Mouse (Mus musculus): ENCODE results near the gene Fbxo11. TPM values are rescaled to one million over a fixed set of nuclear protein-coding genes. Genes with fewer than 3 reads are reported as not detected.
A peak's percentile ranks its signal among the peaks of the same experiment; 100 is the strongest.

Gene Fbxo11
- total and polyA plus RNA-seq, 2 experiments from 2014 or later, result 27.7 to 48.5 TPM

GRCm38 (mm10) chr17:88107708-88108107 is 42.6 kb upstream of the Fbxo11 start:
- WGBS, result 79% methylated on average over 4 of the region's 4 CpGs

GRCm38 (mm10) chr17:88106365-88106764 is 41.3 kb upstream of the Fbxo11 start:
- no peak for TF ChIP-seq CTCF (IDR thresholded peaks at IDR 0.05)
- H3K27me3 ChIP-seq (ENCODE audit: insufficient read depth, low read length), result no peaks in the 10 kb centered on the region
- no peak overlapping the region for H3K9ac ChIP-seq (replicated peaks; ENCODE audit: low read length, poor library complexity, severe bottlenecking)
- no peaks in the 10 kb centered on the region for H3K36me3 ChIP-seq (ENCODE audit: insufficient read depth, low read length)
- no peak overlapping the region for H3K4me2 ChIP-seq (ENCODE audit: low read depth, low read length, poor library complexity, severe bottlenecking)
- H3K4me3 ChIP-seq (ENCODE audit: low read depth, low read length), result no peak overlapping the region
- ATAC-seq (ENCODE audit: low FRiP score) (no peak), DNase-seq (ENCODE audit: low spot score) (no peak)
- no peaks in the 10 kb centered on the region for H3K9me3 ChIP-seq (ENCODE audit: low read length)
- no peak overlapping the region for H3K27ac ChIP-seq (ENCODE audit: low read depth, low read length)
- 92% methylated on average over 9 of the region's 9 CpGs for WGBS
- H3K4me1 ChIP-seq (ENCODE audit: insufficient read depth, low read length), result no peaks in the 10 kb centered on the region

More at GRCm38 (mm10) chr17:88107708-88108107, 42.6 kb upstream of the Fbxo11 start:
- Histone ChIP-seq H3K4me1 (ENCODE audit: insufficient read depth, low read length) (no peaks in the 10 kb centered on the region), H3K4me3 (ENCODE audit: low read depth, low read length) (no peak overlapping the region), H3K27me3 (ENCODE audit: insufficient read depth, low read length) (no peaks in the 10 kb centered on the region), H3K9me3 (ENCODE audit: low read length) (no peaks in the 10 kb centered on the region), H3K36me3 (ENCODE audit: insufficient read depth, low read length) (no peaks in the 10 kb centered on the region), H3K9ac (replicated peaks; ENCODE audit: low read length, poor library complexity, severe bottlenecking) (no peak overlapping the region), H3K27ac (ENCODE audit: low read depth, low read length) (no peak overlapping the region), H3K4me2 (ENCODE audit: low read depth, low read length, poor library complexity, severe bottlenecking) (no peak overlapping the region)
- ATAC-seq (ENCODE audit: low FRiP score) (no peak), DNase-seq (ENCODE audit: low spot score) (no peak)
- TF ChIP-seq CTCF (IDR thresholded peaks at IDR 0.05), result peak; percentile 45

- H3K9me3 ChIP-seq (ENCODE audit: low read length), result no peaks in the 10 kb centered on the region
- H3K36me3 ChIP-seq (ENCODE audit: insufficient read depth, low read length), result no peaks in the 10 kb centered on the region
- WGBS, result 85% methylated on average over 7 of the region's 7 CpGs
- H3K27me3 ChIP-seq (ENCODE audit: insufficient read depth, low read length), result no peaks in the 10 kb centered on the region
- no peak for ATAC-seq (ENCODE audit: low FRiP score)
- no peak overlapping the region for H3K9ac ChIP-seq (replicated peaks; ENCODE audit: low read length, poor library complexity, severe bottlenecking)
- DNase-seq (ENCODE audit: low spot score), result no peak
- no peak for TF ChIP-seq CTCF (IDR thresholded peaks at IDR 0.05)
- H3K4me1 ChIP-seq (ENCODE audit: insufficient read depth, low read length), result no peaks in the 10 kb centered on the region
- no peak overlapping the region for H3K4me3 ChIP-seq (ENCODE audit: low read depth, low read length)
- no peak overlapping the region for H3K27ac ChIP-seq (ENCODE audit: low read depth, low read length)
- H3K4me2 ChIP-seq (ENCODE audit: low read depth, low read length, poor library complexity, severe bottlenecking), result no peak overlapping the region
These were observed 37.5 kb upstream of the Fbxo11 start for GRCm38 (mm10) chr17:88102597-88102996.

- Histone ChIP-seq H3K9ac (replicated peaks; ENCODE audit: low read length, poor library complexity, severe bottlenecking) (no peak overlapping the region), H3K9me3 (ENCODE audit: low read length) (no peaks in the 10 kb centered on the region), H3K4me1 (ENCODE audit: insufficient read depth, low read length) (no peaks in the 10 kb centered on the region), H3K36me3 (ENCODE audit: insufficient read depth, low read length) (no peaks in the 10 kb centered on the region), H3K27me3 (ENCODE audit: insufficient read depth, low read length) (no peaks in the 10 kb centered on the region), H3K27ac (ENCODE audit: low read depth, low read length) (no peak overlapping the region), H3K4me2 (ENCODE audit: low read depth, low read length, poor library complexity, severe bottlenecking) (no peak overlapping the region), H3K4me3 (ENCODE audit: low read depth, low read length) (no peak overlapping the region)
- DNase-seq (ENCODE audit: low spot score) (no peak), ATAC-seq (ENCODE audit: low FRiP score) (no peak)
- TF ChIP-seq CTCF (IDR thresholded peaks at IDR 0.05), result no peak
- WGBS, result 91% methylated on average over 9 of the region's 9 CpGs
These were observed 33.2 kb upstream of the Fbxo11 start for GRCm38 (mm10) chr17:88098181-88098852.

- Histone ChIP-seq H3K36me3 (ENCODE audit: insufficient read depth, low read length) (no peaks in the 10 kb centered on the region), H3K9ac (replicated peaks; ENCODE audit: low read length, poor library complexity, severe bottlenecking) (no peak overlapping the region), H3K27ac (ENCODE audit: low read depth, low read length) (no peak overlapping the region), H3K9me3 (ENCODE audit: low read length) (no peaks in the 10 kb centered on the region), H3K4me2 (ENCODE audit: low read depth, low read length, poor library complexity, severe bottlenecking) (no peak overlapping the region), H3K4me1 (ENCODE audit: insufficient read depth, low read length) (no peaks in the 10 kb centered on the region), H3K4me3 (ENCODE audit: low read depth, low read length) (no peak overlapping the region), H3K27me3 (ENCODE audit: insufficient read depth, low read length) (no peaks in the 10 kb centered on the region)
- ATAC-seq (ENCODE audit: low FRiP score) (no peak), DNase-seq (ENCODE audit: low spot score) (no peak)
- 86% methylated on average over 3 of the region's 3 CpGs for WGBS
- no peak for TF ChIP-seq CTCF (IDR thresholded peaks at IDR 0.05)
These were observed 32.5 kb upstream of the Fbxo11 start for GRCm38 (mm10) chr17:88097543-88097942.

GRCm38 (mm10) chr17:88096809-88097399 is 31.8 kb upstream of the Fbxo11 start:
- no peak overlapping the region for H3K4me2 ChIP-seq (ENCODE audit: low read depth, low read length, poor library complexity, severe bottlenecking)
- H3K4me3 ChIP-seq (ENCODE audit: low read depth, low read length), result no peak overlapping the region
- H3K9ac ChIP-seq (replicated peaks; ENCODE audit: low read length, poor library complexity, severe bottlenecking), result no peak overlapping the region
- no peaks in the 10 kb centered on the region for H3K36me3 ChIP-seq (ENCODE audit: insufficient read depth, low read length)
- ATAC-seq (ENCODE audit: low FRiP score) (no peak), DNase-seq (ENCODE audit: low spot score) (no peak)
- WGBS, result 85% methylated on average over 12 of the region's 12 CpGs
- TF ChIP-seq CTCF (IDR thresholded peaks at IDR 0.05), result no peak
- H3K9me3 ChIP-seq (ENCODE audit: low read length), result no peaks in the 10 kb centered on the region
- no peaks in the 10 kb centered on the region for H3K27me3 ChIP-seq (ENCODE audit: insufficient read depth, low read length)
- H3K4me1 ChIP-seq (ENCODE audit: insufficient read depth, low read length), result no peaks in the 10 kb centered on the region
- H3K27ac ChIP-seq (ENCODE audit: low read depth, low read length), result no peak overlapping the region
